Mouse (Mus musculus) embryonic facial prominence, embryonic 15.5 days (tissue): ENCODE data around the gene Gsx2. TPM values are rescaled to one million over a fixed set of nuclear protein-coding genes. Genes with fewer than 3 reads are reported as not detected.

ENCODE experiments used
- ATAC-seq: fragments of 200-750 bp; cut with Nextera tagmentation; 2 replicates; pipeline ENCODE4 v1.8.0; 2017; ENCODE audit warnings: low read depth, moderate TSS enrichment; ENCODE audit not compliant: insufficient number of reproducible peaks, low FRiP score, low TSS enrichment
- H3K27ac ChIP-seq: fragments of 300-500 bp; sonication (generic); replicated peaks from 2 replicates; pipeline ENCODE4 v1.5.1; 2015; ENCODE audit warnings: mild to moderate bottlenecking, inconsistent platforms
- H3K27me3 ChIP-seq: fragments of 300-500 bp; sonication (generic); 2 replicates; pipeline ENCODE4 v1.6.1; 2015; ENCODE audit warnings: inconsistent platforms
- H3K36me3 ChIP-seq: fragments of 300-500 bp; sonication (generic); 2 replicates; pipeline ENCODE4 v1.6.1; 2015; ENCODE audit warnings: mild to moderate bottlenecking, inconsistent platforms
- H3K4me1 ChIP-seq: fragments of 300-500 bp; sonication (generic); 2 replicates; pipeline ENCODE4 v1.6.1; 2015; ENCODE audit warnings: inconsistent platforms
- H3K4me2 ChIP-seq: fragments of 300-500 bp; sonication (generic); replicated peaks from 2 replicates; pipeline ENCODE4 v1.6.1; 2015; ENCODE audit warnings: mild to moderate bottlenecking, inconsistent platforms
- H3K4me3 ChIP-seq: fragments of 300-500 bp; sonication (generic); replicated peaks from 2 replicates; pipeline ENCODE4 v1.5.1; 2015; ENCODE audit warnings: mild to moderate bottlenecking, inconsistent platforms
- H3K9ac ChIP-seq: fragments of 300-500 bp; sonication (generic); 2 replicates; pipeline ENCODE4 v1.6.1; 2015; ENCODE audit warnings: inconsistent platforms
- H3K9me3 ChIP-seq: fragments of 300-500 bp; sonication (generic); replicated peaks from 2 replicates; pipeline ENCODE4 v1.6.1; 2016; ENCODE audit warnings: inconsistent platforms
- WGBS: fragments of 180-500 bp; shearing (Covaris S2); methylation state at CpG from one replicate; pipeline ENCODE4 v1.1.7; 2015; 5-methylcytosine and 5-hydroxymethylcytosine counted together
- polyA plus RNA-seq: library from polyadenylated mRNA; unstranded; fragments of >200 nt; fragmentation: Nextera tagmentation; extraction: Ambion mirVana; gene quantifications from 2 replicates; pipeline ENCODE4 v1.2.1, GENCODE M21; 2015

Gsx2 gene
- polyA plus RNA-seq, result not detected in 2 replicates

DNA sequence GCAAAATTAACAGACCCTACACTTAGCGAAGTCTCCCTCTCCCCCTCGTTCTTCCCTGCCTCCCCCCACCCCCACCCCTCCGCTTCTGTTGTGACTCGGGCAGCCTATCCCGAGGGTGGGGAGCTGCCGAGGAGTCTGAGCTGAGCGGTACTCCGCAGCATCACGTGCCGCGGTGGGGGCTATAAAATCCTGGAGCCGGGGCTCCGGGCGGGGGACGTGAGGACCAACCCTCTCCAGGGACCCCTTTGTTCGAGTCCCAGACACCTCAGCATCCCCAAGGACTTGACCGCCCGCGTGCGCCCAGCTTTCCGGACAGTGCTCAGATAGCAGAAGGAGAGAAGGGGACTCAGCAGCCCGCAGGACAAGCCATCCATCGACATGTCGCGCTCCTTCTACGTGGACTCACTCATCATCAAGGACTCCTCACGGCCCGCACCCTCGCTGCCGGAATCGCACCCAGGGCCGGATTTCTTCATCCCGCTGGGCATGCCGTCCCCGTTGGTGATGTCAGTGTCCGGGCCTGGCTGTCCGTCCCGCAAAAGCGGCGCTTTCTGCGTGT, at the start of gene Gsx2:
Gene Gsx2, plus strand, starts transcription at position 219 of the 559 bp plus-strand sequence.
- H3K27ac ChIP-seq, result no peak within 1 kb of the TSS
- no peaks in the 10 kb centered on the region for H3K36me3 ChIP-seq
- H3K27me3 ChIP-seq, result peaks cover 97% of the 10 kb centered on the region
- ATAC-seq, result no peak
- H3K4me1 ChIP-seq, result peaks cover 18% of the 10 kb centered on the region
- 1% methylated on average over 41 of the region's 41 CpGs for WGBS
- peak within 1 kb of the TSS; percentile 27 for H3K4me3 ChIP-seq
- no peaks in the 10 kb centered on the region for H3K9me3 ChIP-seq
- H3K4me2 ChIP-seq, result peak within 1 kb of the TSS; percentile 46
- H3K9ac ChIP-seq, result no peak within 1 kb of the TSS

DNA sequence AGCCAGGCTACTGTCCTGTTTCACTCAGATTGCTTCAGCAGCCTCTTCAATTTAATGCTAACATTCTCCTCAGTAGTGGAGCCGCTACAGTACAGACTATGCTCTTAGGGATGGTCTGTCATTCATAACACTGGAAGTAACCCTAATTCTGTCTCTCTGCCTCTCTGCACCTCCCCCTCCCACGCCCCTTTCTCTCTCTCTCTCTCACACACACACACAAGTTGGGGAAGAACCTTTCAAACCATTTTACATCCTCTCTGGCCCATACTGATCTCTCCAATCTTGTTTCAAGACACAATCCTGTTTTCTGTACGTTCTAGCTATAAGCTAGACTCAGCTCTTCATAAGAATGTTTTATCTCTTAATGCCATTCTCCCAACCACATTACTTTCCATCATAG, 39.9 kb upstream of the Gsx2 start:
- Histone ChIP-seq H3K36me3 (no peaks in the 10 kb centered on the region), H3K4me3 (no peak overlapping the region), H3K27me3 (no peaks in the 10 kb centered on the region), H3K27ac (no peak overlapping the region), H3K9me3 (no peaks in the 10 kb centered on the region), H3K4me1 (peaks cover 17% of the 10 kb centered on the region), H3K9ac (no peak overlapping the region), H3K4me2 (no peak overlapping the region)
- ATAC-seq, result no peak
- 86% methylated on average over 3 of the region's 3 CpGs for WGBS

- WGBS, result 79% methylated on average over 1 of the region's 1 CpGs
- Histone ChIP-seq H3K36me3 (0 out of 2 replicates have a peak, but pooled peaks cover 4% of the 10 kb centered on the region), H3K27ac (no peak overlapping the region), H3K4me3 (no peak overlapping the region), H3K4me1 (peaks cover 10% of the 10 kb centered on the region), H3K27me3 (no peaks in the 10 kb centered on the region), H3K9ac (no peak overlapping the region), H3K9me3 (no peaks in the 10 kb centered on the region), H3K4me2 (no peak overlapping the region)
- no peak for ATAC-seq
Observed at GRCm38 (mm10) chr5:75039307-75039706, 36.1 kb upstream of the Gsx2 start.

DNA sequence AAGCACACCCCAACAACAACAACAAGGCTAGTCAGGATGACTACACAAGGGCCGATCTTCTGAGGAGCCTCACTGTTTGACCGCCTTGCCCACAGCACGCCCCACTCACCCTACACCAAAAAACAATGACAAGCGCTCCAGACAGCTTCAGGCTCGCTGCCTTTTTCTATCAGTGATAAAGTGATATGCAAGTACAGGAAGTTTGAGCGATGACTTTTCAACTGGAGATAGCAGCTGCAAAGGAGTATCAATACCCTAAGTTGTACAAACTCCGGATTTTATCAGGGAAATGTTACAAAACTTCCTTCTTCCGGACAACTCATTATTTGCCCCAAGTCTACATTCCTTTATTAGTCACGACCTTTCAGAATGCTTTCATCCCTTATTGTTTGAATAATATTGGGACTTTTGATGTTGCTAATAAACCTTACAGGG, 32.4 kb upstream of the Gsx2 start:
- no peak for ATAC-seq

DNA sequence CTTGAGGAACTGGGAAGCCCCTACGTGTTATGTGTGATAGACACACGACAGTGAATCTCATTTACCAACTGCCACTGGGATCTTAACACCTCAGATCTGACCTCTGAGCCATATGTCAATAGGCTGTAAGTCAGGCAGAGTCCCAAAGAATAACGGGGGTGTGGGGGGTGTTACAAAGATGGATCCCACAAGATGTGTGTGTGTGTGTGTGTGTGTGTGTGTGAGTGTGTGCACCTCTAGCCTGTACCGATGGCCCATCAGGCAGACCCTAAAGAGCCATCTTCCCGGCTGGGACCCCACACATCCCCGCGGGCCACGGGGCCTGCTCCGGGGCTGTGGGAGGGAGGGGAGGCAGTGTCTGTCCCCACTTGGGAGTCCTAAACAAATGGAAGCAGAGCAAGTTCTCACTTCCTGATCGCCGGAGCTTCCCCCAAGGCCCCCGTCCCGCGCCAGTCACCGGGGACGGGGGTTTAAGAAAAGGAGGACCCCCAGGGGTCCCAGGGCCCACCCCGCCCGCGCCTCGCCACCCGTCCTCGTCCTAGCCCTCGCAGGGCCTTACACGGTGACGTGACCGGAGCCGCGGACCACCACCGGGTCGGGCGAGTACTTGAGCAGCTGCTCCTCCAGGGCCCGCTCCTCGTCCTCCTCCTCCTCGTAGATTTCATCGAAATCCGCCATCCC, 31.6 kb upstream of the Gsx2 start:
- ATAC-seq, result peak; percentile 77
- peak overlapping the region; percentile 91 for H3K27ac ChIP-seq
- H3K9ac ChIP-seq, result peak overlapping the region; percentile 99
- H3K36me3 ChIP-seq, result 0 out of 2 replicates have a peak, but pooled peaks cover 4% of the 10 kb centered on the region
- H3K9me3 ChIP-seq, result no peaks in the 10 kb centered on the region
- H3K4me3 ChIP-seq, result peak overlapping the region; percentile 93
- H3K4me2 ChIP-seq, result peak overlapping the region; percentile 63
- H3K4me1 ChIP-seq, result peaks cover 10% of the 10 kb centered on the region
- WGBS, result under 1% methylated on average over 33 of the region's 36 CpGs
- H3K27me3 ChIP-seq, result no peaks in the 10 kb centered on the region

More for the DNA sequence above, 32.4 kb upstream of the Gsx2 start:
- no peak overlapping the region for H3K27ac ChIP-seq
- WGBS, result 44% methylated on average over 9 of the region's 9 CpGs
- no peaks in the 10 kb centered on the region for H3K9me3 ChIP-seq
- H3K9ac ChIP-seq, result peak overlapping the region; percentile 99; the same call in 1 of the 2 replicates
- peaks cover 10% of the 10 kb centered on the region for H3K4me1 ChIP-seq
- no peaks in the 10 kb centered on the region for H3K27me3 ChIP-seq
- peak overlapping the region; percentile 63 for H3K4me2 ChIP-seq
- H3K4me3 ChIP-seq, result peak overlapping the region; percentile 93
- 0 out of 2 replicates have a peak, but pooled peaks cover 4% of the 10 kb centered on the region for H3K36me3 ChIP-seq

DNA sequence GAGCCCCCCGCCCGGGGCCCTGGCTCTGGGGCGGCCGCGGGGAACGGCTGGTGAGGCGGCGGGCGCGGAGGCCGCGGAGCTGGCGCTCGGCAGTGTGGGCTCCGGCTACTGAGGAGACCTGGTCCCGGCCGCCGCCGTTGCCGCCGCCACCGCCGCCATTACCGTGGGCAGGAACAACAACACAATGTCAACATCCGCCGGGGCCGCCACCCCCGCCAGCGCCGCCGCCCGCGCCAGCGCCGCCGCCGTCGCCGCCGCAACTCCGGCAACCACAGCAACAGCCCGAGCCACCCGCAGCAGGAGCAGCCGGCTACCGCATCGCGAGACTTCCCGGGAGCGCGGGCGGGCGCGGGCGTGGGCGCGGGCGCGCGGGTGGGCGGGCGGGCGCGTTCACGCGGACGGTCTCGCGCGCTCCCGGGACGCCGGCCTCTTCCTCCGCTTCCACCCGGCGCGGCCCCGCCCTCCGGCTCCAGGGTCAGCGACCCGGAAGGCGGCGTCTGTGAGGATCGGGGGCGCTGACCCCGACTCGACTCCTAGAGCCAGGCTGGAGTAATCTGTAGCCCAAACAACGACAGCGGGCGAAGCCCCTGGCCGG, 31.0 kb upstream of the Gsx2 start, which contains the start of gene Chic2:
Gene Chic2, minus strand, starts transcription at position 465 of the 595 bp plus-strand sequence.
- Histone ChIP-seq H3K27me3 (no peaks in the 10 kb centered on the region), H3K4me3 (peak within 1 kb of the TSS; percentile 93), H3K9ac (peak within 1 kb of the TSS; percentile 99), H3K36me3 (0 out of 2 replicates have a peak, but pooled peaks cover 4% of the 10 kb centered on the region), H3K9me3 (no peaks in the 10 kb centered on the region), H3K27ac (peak within 1 kb of the TSS; percentile 91), H3K4me2 (peak within 1 kb of the TSS; percentile 63), H3K4me1 (peaks cover 10% of the 10 kb centered on the region)
- peak; percentile 91 for ATAC-seq
- WGBS, result under 1% methylated on average over 58 of the region's 90 CpGs

- 91% methylated on average over 7 of the region's 7 CpGs for WGBS
- H3K27ac ChIP-seq, result no peak overlapping the region
- no peak overlapping the region for H3K4me3 ChIP-seq
- no peak overlapping the region for H3K4me2 ChIP-seq
- no peak overlapping the region for H3K9ac ChIP-seq
- H3K4me1 ChIP-seq, result peaks cover 10% of the 10 kb centered on the region
- H3K36me3 ChIP-seq, result 0 out of 2 replicates have a peak, but pooled peaks cover 4% of the 10 kb centered on the region
- H3K27me3 ChIP-seq, result no peaks in the 10 kb centered on the region
- ATAC-seq, result no peak
- H3K9me3 ChIP-seq, result no peaks in the 10 kb centered on the region
Observed at GRCm38 (mm10) chr5:75045371-75045770, 30.0 kb upstream of the Gsx2 start.

- Histone ChIP-seq H3K9me3 (no peaks in the 10 kb centered on the region), H3K27ac (no peak overlapping the region), H3K4me3 (no peak overlapping the region), H3K4me2 (no peak overlapping the region), H3K9ac (no peak overlapping the region), H3K27me3 (no peaks in the 10 kb centered on the region), H3K36me3 (0 out of 2 replicates have a peak, but pooled peaks cover under 1% of the 10 kb centered on the region), H3K4me1 (peaks cover 10% of the 10 kb centered on the region)
- WGBS, result 55% methylated on average over 15 of the region's 15 CpGs
- no peak for ATAC-seq
Observed at GRCm38 (mm10) chr5:75046681-75047321, 28.6 kb upstream of the Gsx2 start.

GRCm38 (mm10) chr5:75051109-75051508, 24.3 kb upstream of the Gsx2 start:
- whole genome bisulfite sequencing, result 74% methylated on average over 4 of the region's 4 CpGs
- Histone ChIP-seq H3K36me3 (no peaks in the 10 kb centered on the region), H3K27me3 (no peaks in the 10 kb centered on the region), H3K9me3 (no peaks in the 10 kb centered on the region), H3K27ac (no peak overlapping the region), H3K9ac (no peak overlapping the region), H3K4me3 (no peak overlapping the region), H3K4me2 (no peak overlapping the region), H3K4me1 (no peaks in the 10 kb centered on the region)
- no peak for ATAC-seq

- 16% methylated on average over 4 of the region's 4 CpGs for WGBS
- H3K27ac ChIP-seq, result no peak overlapping the region
- H3K9ac ChIP-seq, result no peak overlapping the region
- no peak overlapping the region for H3K4me2 ChIP-seq
- peaks cover 12% of the 10 kb centered on the region for H3K27me3 ChIP-seq
- no peak overlapping the region for H3K4me3 ChIP-seq
- peaks cover 12% of the 10 kb centered on the region; the same call in 1 of the 2 replicates for H3K4me1 ChIP-seq
- H3K36me3 ChIP-seq, result no peaks in the 10 kb centered on the region
- no peaks in the 10 kb centered on the region for H3K9me3 ChIP-seq
- ATAC-seq, result no peak
Observed at GRCm38 (mm10) chr5:75063177-75063576, 12.2 kb upstream of the Gsx2 start.

GRCm38 (mm10) chr5:75066715-75067114, 8.7 kb upstream of the Gsx2 start:
- Histone ChIP-seq H3K27me3 (peaks cover 46% of the 10 kb centered on the region), H3K36me3 (no peaks in the 10 kb centered on the region), H3K27ac (no peak overlapping the region), H3K9ac (no peak overlapping the region), H3K4me1 (peaks cover 25% of the 10 kb centered on the region), H3K4me2 (peak overlapping the region; percentile 91), H3K9me3 (no peaks in the 10 kb centered on the region), H3K4me3 (peak overlapping the region; percentile 47)
- ATAC-seq, result peak; percentile 57
- WGBS, result 1% methylated on average over 10 of the region's 10 CpGs
